Comparison of ENCODE assay signal across 23 mouse cellular contexts in the genomic region with DNA sequence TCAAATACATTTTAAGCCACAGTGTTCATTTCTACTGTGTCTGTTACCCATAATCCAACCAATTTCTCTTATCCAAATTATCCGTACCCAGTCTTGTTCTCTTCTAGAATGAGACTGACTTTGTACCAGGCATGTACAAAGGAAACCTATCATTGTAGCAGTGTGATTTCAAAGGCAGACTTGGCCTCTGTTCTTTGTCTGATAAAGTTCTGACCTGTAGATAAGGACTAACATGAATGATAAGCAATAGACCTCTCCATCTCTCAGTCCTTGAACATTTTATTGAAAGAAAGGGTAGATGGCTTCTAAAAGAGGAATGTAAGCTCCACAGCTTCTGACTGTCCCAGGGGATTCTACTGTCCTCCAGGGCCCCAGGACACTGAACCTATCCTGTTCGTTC.
"Had no signal": no experiment of that assay in that cellular context is flagged by ENCODE, and none has a peak within 500 bp of the region (broad histone marks: within the 10 kb centered on the region; RNA-seq: fewer than 3 reads in every experiment).

No protein-coding gene starts in this region.

- H3K4me1 ChIP-seq: embryonic facial prominence, embryonic 12.5 days; embryonic facial prominence, embryonic 13.5 days; embryonic facial prominence, embryonic 15.5 days; forebrain, embryonic 13.5 days; forebrain, embryonic 15.5 days had no signal

- H3K9me3 ChIP-seq: embryonic facial prominence, embryonic 12.5 days; embryonic facial prominence, embryonic 13.5 days; embryonic facial prominence, embryonic 15.5 days; forebrain, embryonic 10.5 days; forebrain, embryonic 12.5 days; forebrain, embryonic 13.5 days; forebrain, embryonic 15.5 days; heart, embryonic 10.5 days had no signal

- H3K9ac ChIP-seq: embryonic facial prominence, embryonic 12.5 days; embryonic facial prominence, embryonic 13.5 days; embryonic facial prominence, embryonic 15.5 days; forebrain, embryonic 12.5 days; forebrain, embryonic 13.5 days; forebrain, embryonic 15.5 days; forebrain, postnatal 0 days had no signal

- H3K27me3 ChIP-seq: embryonic facial prominence, embryonic 12.5 days; embryonic facial prominence, embryonic 13.5 days; embryonic facial prominence, embryonic 15.5 days; forebrain, embryonic 12.5 days; forebrain, embryonic 13.5 days; forebrain, embryonic 15.5 days had no signal

- H3K27ac ChIP-seq: embryonic facial prominence, embryonic 12.5 days; embryonic facial prominence, embryonic 13.5 days; embryonic facial prominence, embryonic 15.5 days; forebrain, embryonic 10.5 days; forebrain, embryonic 12.5 days; forebrain, embryonic 13.5 days; forebrain, embryonic 15.5 days; gastrocnemius, adult 2 months; heart, adult 2 months; heart, embryonic 10.5 days had no signal

- DNase-seq: cerebellum, adult 9-10 months; cerebellum, adult 9-11 months; cerebellum, postnatal 10 days; cerebellum, postnatal 14 days; cerebellum, postnatal 25 days; cerebellum, postnatal 36 days; embryo, embryonic 11 days; forebrain, postnatal 0 days; gastrocnemius, adult 2 months; gastrocnemius, postnatal 10 days; gastrocnemius, postnatal 14 days; gastrocnemius, postnatal 25 days; gastrocnemius, postnatal 36 days; heart, adult 2 months had no signal

- H3K4me3 ChIP-seq: embryonic facial prominence, embryonic 12.5 days; embryonic facial prominence, embryonic 13.5 days; embryonic facial prominence, embryonic 15.5 days; erythroblast, embryonic 14.5 days; forebrain, embryonic 10.5 days; forebrain, embryonic 12.5 days; forebrain, embryonic 13.5 days; forebrain, embryonic 15.5 days; gastrocnemius, adult 2 months; heart, adult 2 months; heart, embryonic 10.5 days had no signal

- H3K36me3 ChIP-seq: embryonic facial prominence, embryonic 12.5 days; embryonic facial prominence, embryonic 13.5 days; embryonic facial prominence, embryonic 15.5 days; forebrain, embryonic 10.5 days; forebrain, embryonic 12.5 days; forebrain, embryonic 15.5 days; heart, embryonic 10.5 days had no signal
